In the genomic region with DNA sequence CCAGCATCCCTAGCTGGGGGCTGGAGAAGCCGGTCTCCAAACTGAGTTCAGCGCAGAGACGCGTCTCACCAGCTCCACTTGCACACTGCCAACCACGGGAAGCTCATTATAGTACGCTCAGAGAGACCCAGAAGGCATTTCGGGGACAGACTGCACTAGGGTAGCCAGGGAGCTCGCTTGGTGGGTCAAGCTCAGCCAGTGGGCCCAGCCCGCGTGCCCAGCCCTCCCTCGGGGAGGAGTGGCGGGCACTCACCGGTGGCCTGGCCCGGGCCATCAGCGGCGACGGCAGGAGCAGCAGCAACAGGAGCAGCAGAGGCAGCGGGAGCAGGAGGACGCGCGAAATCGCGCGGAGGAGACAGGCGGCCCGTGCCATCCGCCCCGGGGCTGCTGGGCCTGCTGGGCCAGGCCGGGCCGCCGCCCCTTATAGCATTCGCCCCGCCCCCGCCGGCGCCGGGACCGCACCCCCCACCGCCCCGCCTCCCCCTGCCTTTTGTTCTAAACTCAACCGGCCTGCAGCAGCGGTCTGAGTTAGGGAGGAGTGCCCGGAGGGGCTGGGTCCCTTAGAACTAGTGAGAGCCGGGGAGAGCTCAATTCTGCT, we compare ENCODE assay signal across 8 mouse cellular contexts. TPM values are rescaled to one million over a fixed set of nuclear protein-coding genes. Genes with fewer than 3 reads are reported as not detected.
DNase-seq lines count a peak whose midpoint lies in the region; ATAC-seq and TF ChIP-seq lines count a peak whose summit lies in the region.

No protein-coding gene starts in this region.

- H3K27ac ChIP-seq in kidney, adult 2 months (ENCODE audit: insufficient read depth, low read depth, low read length): 0 out of 2 replicates have a peak overlapping the region, but pooled peaks have one; percentile 3
- peak overlapping the region; percentile 1; the same call in 1 of the 2 replicates for H3K27ac ChIP-seq in forebrain, embryonic 16.5 days (ENCODE audit: low read length)
- H3K27ac ChIP-seq in hindbrain, embryonic 16.5 days (ENCODE audit: low read depth, low read length): peak overlapping the region; percentile 26; the same call in 1 of the 2 replicates
- H3K27ac ChIP-seq in liver, embryonic 15.5 days (replicated peaks): no peak overlapping the region
- peak overlapping the region; percentile 59 for H3K27ac ChIP-seq in neural tube, embryonic 13.5 days (replicated peaks)

- no peak for TF ChIP-seq CTCF in kidney, adult 2 months (conservative IDR thresholded peaks at IDR 0.05; ENCODE audit: insufficient read depth, insufficient read length, low read depth, low read length)

- peak overlapping the region; percentile 62 for H3K4me3 ChIP-seq in kidney, adult 2 months (ENCODE audit: insufficient read depth, low read depth, low read length)
- H3K4me3 ChIP-seq in forebrain, embryonic 16.5 days (replicated peaks; ENCODE audit: low read length): peak overlapping the region; percentile 48
- peak overlapping the region; percentile 51 for H3K4me3 ChIP-seq in hindbrain, embryonic 16.5 days (ENCODE audit: low read length)
- peak overlapping the region; percentile 52 for H3K4me3 ChIP-seq in liver, embryonic 15.5 days (replicated peaks)
- peak overlapping the region; percentile 51 for H3K4me3 ChIP-seq in neural tube, embryonic 13.5 days

- no peaks in the 10 kb centered on the region for H3K27me3 ChIP-seq in kidney, adult 2 months (replicated peaks; ENCODE audit: control insufficient read depth, insufficient read depth, low read length)
- H3K27me3 ChIP-seq in forebrain, embryonic 16.5 days (replicated peaks; ENCODE audit: control insufficient read depth, insufficient read depth, low read length): peaks cover 9% of the 10 kb centered on the region
- H3K27me3 ChIP-seq in hindbrain, embryonic 16.5 days (replicated peaks; ENCODE audit: control insufficient read depth, insufficient read depth, low read length): no peaks in the 10 kb centered on the region
- peaks cover 76% of the 10 kb centered on the region for H3K27me3 ChIP-seq in liver, embryonic 15.5 days
- H3K27me3 ChIP-seq in neural tube, embryonic 13.5 days: peaks cover 30% of the 10 kb centered on the region

- no peak for TF ChIP-seq POLR2A in kidney, adult 2 months (IDR thresholded peaks at IDR 0.05; ENCODE audit: low read depth, low read length)

- ATAC-seq in forebrain, embryonic 16.5 days: peak; percentile 60
- peak; percentile 38 for ATAC-seq in hindbrain, embryonic 16.5 days
- no peak for ATAC-seq in liver, embryonic 15.5 days (ENCODE audit: insufficient read depth)
- peak; percentile 42 for ATAC-seq in neural tube, embryonic 13.5 days (ENCODE audit: low read depth)

- H3K9me3 ChIP-seq in forebrain, embryonic 16.5 days (ENCODE audit: control insufficient read depth, low read length): no peaks in the 10 kb centered on the region
- H3K9me3 ChIP-seq in hindbrain, embryonic 16.5 days (ENCODE audit: control insufficient read depth, low read length): no peaks in the 10 kb centered on the region
- no peaks in the 10 kb centered on the region for H3K9me3 ChIP-seq in liver, embryonic 15.5 days (replicated peaks)
- no peaks in the 10 kb centered on the region for H3K9me3 ChIP-seq in neural tube, embryonic 13.5 days

- no peaks in the 10 kb centered on the region for H3K36me3 ChIP-seq in kidney, adult 2 months (ENCODE audit: control insufficient read depth, insufficient read depth, low read length)
- no peaks in the 10 kb centered on the region for H3K36me3 ChIP-seq in forebrain, embryonic 16.5 days (ENCODE audit: control insufficient read depth, insufficient read depth)
- no peaks in the 10 kb centered on the region for H3K36me3 ChIP-seq in hindbrain, embryonic 16.5 days (ENCODE audit: control insufficient read depth, insufficient read depth, low read length)
- peaks cover 6% of the 10 kb centered on the region for H3K36me3 ChIP-seq in liver, embryonic 15.5 days (replicated peaks)
- peaks cover 12% of the 10 kb centered on the region; the same call in 1 of the 2 replicates for H3K36me3 ChIP-seq in neural tube, embryonic 13.5 days

- H3K4me2 ChIP-seq in forebrain, embryonic 16.5 days (ENCODE audit: low read length): peak overlapping the region; percentile 75
- peak overlapping the region; percentile 95 for H3K4me2 ChIP-seq in hindbrain, embryonic 16.5 days (ENCODE audit: low read length)
- peak overlapping the region; percentile 78 for H3K4me2 ChIP-seq in liver, embryonic 15.5 days
- peak overlapping the region; percentile 92 for H3K4me2 ChIP-seq in neural tube, embryonic 13.5 days

- H3K4me1 ChIP-seq in kidney, adult 2 months (ENCODE audit: control insufficient read depth, insufficient read depth, low read length): peaks cover 14% of the 10 kb centered on the region
- peaks cover 41% of the 10 kb centered on the region for H3K4me1 ChIP-seq in forebrain, embryonic 16.5 days (replicated peaks; ENCODE audit: control insufficient read depth, insufficient read depth, low read length)
- peaks cover 22% of the 10 kb centered on the region for H3K4me1 ChIP-seq in hindbrain, embryonic 16.5 days (ENCODE audit: control insufficient read depth, insufficient read depth, low read depth, low read length)
- peaks cover 54% of the 10 kb centered on the region for H3K4me1 ChIP-seq in liver, embryonic 15.5 days (replicated peaks)
- H3K4me1 ChIP-seq in neural tube, embryonic 13.5 days (replicated peaks): peaks cover 44% of the 10 kb centered on the region

- 6% methylated on average over 36 of the region's 44 CpGs for WGBS in kidney, adult 2 months
- under 1% methylated on average over 41 of the region's 44 CpGs for whole genome bisulfite sequencing in forebrain, embryonic 16.5 days
- WGBS in hindbrain, embryonic 16.5 days: under 1% methylated on average over 39 of the region's 44 CpGs
- WGBS in liver, embryonic 15.5 days (ENCODE audit: insufficient replicate concordance): 1% methylated on average over 43 of the region's 44 CpGs
- WGBS in neural tube, embryonic 13.5 days: under 1% methylated on average over 33 of the region's 44 CpGs

- H3K9ac ChIP-seq in forebrain, embryonic 16.5 days (replicated peaks; ENCODE audit: low read depth, low read length): peak overlapping the region; percentile 72
- H3K9ac ChIP-seq in hindbrain, embryonic 16.5 days (ENCODE audit: low read depth, low read length): peak overlapping the region; percentile 78
- H3K9ac ChIP-seq in liver, embryonic 15.5 days: peak overlapping the region; percentile 53
- H3K9ac ChIP-seq in neural tube, embryonic 13.5 days: peak overlapping the region; percentile 85

- DNase-seq in kidney, adult 2 months: peak; percentile 63
- DNase-seq in kidney, adult 11 months: no peak
- peak; percentile 60 to 70 for DNase-seq in adrenal gland, adult 18-20 months (ENCODE audit: low spot score in 2 of 2)
- no peak for DNase-seq in frontal cortex, postnatal 10 days (ENCODE audit: low spot score in 2 of 2)

RNA-seq across cellular contexts. Expression of a gene that starts 0.8 kb away (rescaled TPM):
- polyA plus RNA-seq in kidney, adult 2 months (2012; rRNA removed): 1,587 and 1,621 TPM in 2 replicates
- total RNA-seq in adrenal gland, adult 18-20 months (2021): 1,000 to 10,000 TPM in 1 of 2 experiments, 100 to 1,000 TPM in 1; 918 to 1,521 TPM
- polyA plus RNA-seq in forebrain, embryonic 16.5 days (2015; fragmentation: Nextera tagmentation; extraction: Ambion mirVana): 21.8 and 30.7 TPM in 2 replicates
- 167 and 218 TPM in 2 replicates for polyA plus RNA-seq in hindbrain, embryonic 16.5 days (2015; fragmentation: Nextera tagmentation; extraction: Ambion mirVana)
- polyA plus RNA-seq in liver, embryonic 15.5 days (2015; fragmentation: Nextera tagmentation; extraction: Ambion mirVana): 117 and 142 TPM in 2 replicates
- polyA plus RNA-seq in neural tube, embryonic 13.5 days (2015; fragmentation: Nextera tagmentation; extraction: Ambion mirVana): 46.4 and 54.4 TPM in 2 replicates

RNA-seq across cellular contexts. Expression of a gene that starts 4.1 kb away (rescaled TPM):
- polyA plus RNA-seq in kidney, adult 2 months (2012; rRNA removed): 21.5 and 23.9 TPM in 2 replicates
- total RNA-seq in adrenal gland, adult 18-20 months (2021): 1 to 10 TPM; 5.4 to 5.7 TPM
- polyA plus RNA-seq in forebrain, embryonic 16.5 days (2015; fragmentation: Nextera tagmentation; extraction: Ambion mirVana): 22.2 and 24.3 TPM in 2 replicates
- polyA plus RNA-seq in hindbrain, embryonic 16.5 days (2015; fragmentation: Nextera tagmentation; extraction: Ambion mirVana): 13.6 and 16.6 TPM in 2 replicates
- polyA plus RNA-seq in liver, embryonic 15.5 days (2015; fragmentation: Nextera tagmentation; extraction: Ambion mirVana): 2.4 and 3.1 TPM in 2 replicates
- 39.0 and 40.4 TPM in 2 replicates for polyA plus RNA-seq in neural tube, embryonic 13.5 days (2015; fragmentation: Nextera tagmentation; extraction: Ambion mirVana)

RNA-seq across cellular contexts. Expression of a gene that starts 8.3 kb away (rescaled TPM):
- polyA plus RNA-seq in kidney, adult 2 months (2012; rRNA removed): 1.3 and 1.4 TPM in 2 replicates
- under 1 TPM; 0.63 to 0.64 TPM for total RNA-seq in adrenal gland, adult 18-20 months (2021)
- 0.20 TPM in 1 of 2 replicates, not detected in the other for polyA plus RNA-seq in forebrain, embryonic 16.5 days (2015; fragmentation: Nextera tagmentation; extraction: Ambion mirVana)
- polyA plus RNA-seq in hindbrain, embryonic 16.5 days (2015; fragmentation: Nextera tagmentation; extraction: Ambion mirVana): 0.74 and 1.5 TPM in 2 replicates
- polyA plus RNA-seq in liver, embryonic 15.5 days (2015; fragmentation: Nextera tagmentation; extraction: Ambion mirVana): 25.1 and 27.1 TPM in 2 replicates
- 1.4 and 3.0 TPM in 2 replicates for polyA plus RNA-seq in neural tube, embryonic 13.5 days (2015; fragmentation: Nextera tagmentation; extraction: Ambion mirVana)

RNA-seq across cellular contexts. Expression of a gene that starts 10.7 kb away (rescaled TPM):
- 1.2 and 3.8 TPM in 2 replicates for polyA plus RNA-seq in kidney, adult 2 months (2012; rRNA removed)
- not detected for total RNA-seq in adrenal gland, adult 18-20 months (2021)
- 0.48 TPM in 1 of 2 replicates, not detected in the other for polyA plus RNA-seq in forebrain, embryonic 16.5 days (2015; fragmentation: Nextera tagmentation; extraction: Ambion mirVana)
- polyA plus RNA-seq in hindbrain, embryonic 16.5 days (2015; fragmentation: Nextera tagmentation; extraction: Ambion mirVana): 0.35 and 0.64 TPM in 2 replicates
- 6.4 and 9.1 TPM in 2 replicates for polyA plus RNA-seq in liver, embryonic 15.5 days (2015; fragmentation: Nextera tagmentation; extraction: Ambion mirVana)
- polyA plus RNA-seq in neural tube, embryonic 13.5 days (2015; fragmentation: Nextera tagmentation; extraction: Ambion mirVana): 1.2 TPM in 2 replicates

RNA-seq across cellular contexts. Expression of a gene that starts 10.8 kb away (rescaled TPM):
- 34.6 and 37.7 TPM in 2 replicates for polyA plus RNA-seq in kidney, adult 2 months (2012; rRNA removed)
- total RNA-seq in adrenal gland, adult 18-20 months (2021): 10 to 100 TPM; 64.4 to 70.6 TPM
- 325 and 342 TPM in 2 replicates for polyA plus RNA-seq in forebrain, embryonic 16.5 days (2015; fragmentation: Nextera tagmentation; extraction: Ambion mirVana)
- polyA plus RNA-seq in hindbrain, embryonic 16.5 days (2015; fragmentation: Nextera tagmentation; extraction: Ambion mirVana): 252 TPM in 2 replicates
- 63.7 and 64.5 TPM in 2 replicates for polyA plus RNA-seq in liver, embryonic 15.5 days (2015; fragmentation: Nextera tagmentation; extraction: Ambion mirVana)
- polyA plus RNA-seq in neural tube, embryonic 13.5 days (2015; fragmentation: Nextera tagmentation; extraction: Ambion mirVana): 279 and 287 TPM in 2 replicates

Comparison
In these comparisons a context has a peak if more than half of its experiments do, and no peak if none do; other contexts are left out.
1. DNase-seq: peak in kidney, adult 2 months (single experiment) and adrenal gland, adult 18-20 months (2 of 2); none in kidney, adult 11 months (single experiment) and frontal cortex, postnatal 10 days (0 of 2).
2. Peak in every context shown above with its lines, with median percentiles within 50 percentile points of each other: H3K4me3 ChIP-seq, H3K4me2 ChIP-seq and H3K9ac ChIP-seq.